Mouse (Mus musculus): ENCODE measurements around the gene Clec10a.

Gene Clec10a

GRCm38 (mm10) chr11:70216103-70216502, 60.1 kb downstream of the Clec10a start:
- no peak for DNase-seq (ENCODE audit: low spot score in 2 of 2)

DNA sequence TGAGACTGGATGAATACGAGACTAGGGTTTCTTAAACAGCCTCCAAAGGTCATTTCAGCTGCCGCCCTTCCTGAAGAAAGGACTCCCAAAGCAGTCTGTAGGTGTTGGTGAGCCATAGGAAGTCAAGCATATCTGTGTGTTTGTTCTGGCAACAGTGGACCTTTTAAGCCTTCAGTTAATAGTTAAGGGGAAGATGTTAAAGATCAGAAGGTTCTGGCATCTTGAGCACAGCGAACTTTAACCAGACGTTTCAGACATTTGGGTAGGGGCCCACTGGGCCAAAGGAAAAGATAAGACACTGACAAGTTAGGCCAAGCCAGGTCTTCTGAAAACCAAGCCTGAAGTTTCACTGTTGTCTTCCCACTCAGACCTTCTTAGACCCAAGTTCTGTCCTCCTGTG, 62.0 kb downstream of the Clec10a start:
- DNase-seq (ENCODE audit: low spot score in 2 of 2), result no peak

DNA sequence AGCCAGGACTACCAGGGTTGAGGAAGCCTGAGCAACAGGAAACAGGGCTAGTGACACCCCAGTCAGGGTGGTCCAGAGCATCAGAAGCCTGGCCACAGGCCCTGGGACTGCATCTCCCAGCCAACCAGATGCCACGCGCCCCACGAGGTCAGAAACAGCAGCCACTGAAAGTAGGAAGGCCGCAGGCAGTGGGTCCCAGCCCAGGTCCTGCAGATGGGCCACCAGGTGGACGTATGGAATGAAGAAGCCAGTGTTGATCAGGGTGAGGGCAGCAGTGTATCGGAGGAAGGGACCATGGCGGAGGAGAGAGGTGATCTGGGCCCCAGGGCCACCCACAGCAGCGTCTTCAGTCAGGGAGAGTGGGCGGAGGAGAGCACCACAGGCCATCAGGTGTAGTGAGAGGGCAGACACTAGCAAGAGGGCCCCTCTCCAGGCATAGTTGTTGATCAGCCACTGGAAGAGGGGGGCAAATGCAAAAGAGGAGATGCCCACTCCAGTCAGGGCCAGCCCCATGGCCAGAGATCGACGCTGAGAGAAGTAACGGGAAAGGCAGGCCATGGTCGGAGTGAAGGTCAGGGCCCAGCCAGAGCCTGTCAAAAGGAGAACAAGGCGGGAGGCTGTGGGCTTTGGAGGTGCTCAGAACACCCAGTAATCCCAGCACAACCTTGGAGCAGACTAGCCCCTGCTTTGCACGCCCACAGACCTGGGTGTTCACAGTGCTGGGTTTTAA, 62.9 kb downstream of the Clec10a start:
- peak in 1 of 2 experiments; percentile 15 for DNase-seq (ENCODE audit: low spot score in 2 of 2)

- DNase-seq (ENCODE audit: low spot score in 2 of 2), result no peak
Measured at GRCm38 (mm10) chr11:70219873-70220272, 63.9 kb downstream of the Clec10a start.

GRCm38 (mm10) chr11:70220323-70220722, 64.3 kb downstream of the Clec10a start:
- no peak for DNase-seq (ENCODE audit: low spot score in 2 of 2)
